Mouse (Mus musculus) testis, adult 2 months (tissue): ENCODE data around the gene Cacna1b. TPM values are rescaled to one million over a fixed set of nuclear protein-coding genes. Genes with fewer than 3 reads are reported as not detected.

Experiments used
- H3K27ac ChIP-seq: fragments of 200-500 bp; 2 replicates; pipeline ENCODE4 v1.5.1; 2012; ENCODE audit warnings: low read depth, low read length; ENCODE audit not compliant: control insufficient read depth, insufficient read depth
- H3K27me3 ChIP-seq: fragments of 200-500 bp; 2 replicates; pipeline ENCODE4 v1.6.1; 2012; ENCODE audit warnings: mild to moderate bottlenecking, low read length, moderate library complexity; ENCODE audit not compliant: control insufficient read depth, insufficient read depth
- H3K36me3 ChIP-seq: fragments of 200-500 bp; 2 replicates; pipeline ENCODE4 v1.6.1; 2012; ENCODE audit warnings: mild to moderate bottlenecking, low read length; ENCODE audit not compliant: control insufficient read depth, insufficient read depth
- H3K4me1 ChIP-seq: fragments of 200-500 bp; 2 replicates; pipeline ENCODE4 v1.6.1; 2012; ENCODE audit warnings: low read length; ENCODE audit not compliant: control insufficient read depth, insufficient read depth
- H3K4me3 ChIP-seq: fragments of 200-500 bp; 2 replicates; pipeline ENCODE4 v1.5.1; 2012; ENCODE audit warnings: low read depth, mild to moderate bottlenecking, low read length, moderate library complexity, mixed read lengths; ENCODE audit not compliant: control insufficient read depth
- CTCF ChIP-seq: fragments of 200-500 bp; IDR thresholded peaks from 2 replicates; pipeline ENCODE4 v1.5.1; 2012; ENCODE audit warnings: low read depth, mild to moderate bottlenecking, inconsistent platforms, low read length, moderate library complexity; ENCODE audit not compliant: control insufficient read depth, insufficient read depth, insufficient replicate concordance
- POLR2A ChIP-seq: fragments of 200-500 bp; IDR thresholded peaks from 2 replicates; pipeline ENCODE4 v1.6.1; 2012; ENCODE audit warnings: low read depth, mild to moderate bottlenecking, inconsistent platforms, low read length, moderate library complexity; ENCODE audit not compliant: control insufficient read depth
- polyA plus RNA-seq: library from polyadenylated mRNA; depleted of rRNA; stranded (reverse); fragments of >200 nt; gene quantifications from 2 replicates; pipeline ENCODE4 v1.2.3, GENCODE M21; 2012; rRNA removed

Cacna1b gene
- polyA plus RNA-seq, 1 experiment: 3.6 TPM

- no peaks in the 10 kb centered on the region for H3K36me3 ChIP-seq
- H3K4me1 ChIP-seq: no peaks in the 10 kb centered on the region
- TF ChIP-seq CTCF (no peak), POLR2A (no peak)
- H3K27me3 ChIP-seq: no peaks in the 10 kb centered on the region
- no peak overlapping the region for H3K27ac ChIP-seq
- no peak overlapping the region for H3K4me3 ChIP-seq
These were observed 206.6 kb downstream of the Cacna1b start for GRCm38 (mm10) chr2:24556347-24556746.

GRCm38 (mm10) chr2:24553962-24554361, 209.0 kb downstream of the Cacna1b start:
- no peaks in the 10 kb centered on the region for H3K27me3 ChIP-seq
- no peaks in the 10 kb centered on the region for H3K4me1 ChIP-seq
- H3K27ac ChIP-seq: no peak overlapping the region
- no peak overlapping the region for H3K4me3 ChIP-seq
- H3K36me3 ChIP-seq: no peaks in the 10 kb centered on the region
- TF ChIP-seq CTCF (no peak), POLR2A (no peak)

Other genes starting within 250 kb of the Cacna1b start
- gene Ehmt1, start 156.5 kb upstream of the Cacna1b start, polyA plus RNA-seq: 11.0 and 13.2 TPM in 2 replicates
- gene Arrdc1, start 172.1 kb upstream of the Cacna1b start, polyA plus RNA-seq: 13.8 TPM in 2 replicates
- 35.8 and 37.9 TPM in 2 replicates for gene Zmynd19, start 186.6 kb upstream of the Cacna1b start, polyA plus RNA-seq
- 10.6 and 11.7 TPM in 2 replicates for gene Dph7, start 199.2 kb upstream of the Cacna1b start, polyA plus RNA-seq
- gene Mrpl41, start 211.9 kb upstream of the Cacna1b start, polyA plus RNA-seq: 41.0 and 45.1 TPM in 2 replicates
- 50.8 and 58.7 TPM in 2 replicates for gene Pnpla7, start 212.9 kb upstream of the Cacna1b start, polyA plus RNA-seq